Mouse (Mus musculus) heart, postnatal 0 days (tissue): Measurements from ENCODE around the gene Actr1a. TPM values are rescaled to one million over a fixed set of nuclear protein-coding genes. Genes with fewer than 3 reads are reported as not detected.

Experiments used
- ATAC-seq: fragments of 200-750 bp; cut with Nextera tagmentation; 2 replicates; pipeline ENCODE4 v1.8.0; 2017; ENCODE audit warnings: low read depth, moderate number of reproducible peaks, moderate library complexity; ENCODE audit not compliant: insufficient read depth
- DNase-seq: peaks from one replicate; pipeline ENCODE4 v3.0.0-alpha.2; 2016; ENCODE audit warnings: low spot score
- H3K27ac ChIP-seq: fragments of 300-500 bp; sonication (generic); 2 replicates; pipeline ENCODE4 v1.5.1; 2014; ENCODE audit warnings: low read depth, mild to moderate bottlenecking
- H3K27me3 ChIP-seq: fragments of 300-500 bp; sonication (generic); 2 replicates; pipeline ENCODE4 v1.6.1; 2014; ENCODE audit warnings: low read length, mixed read lengths; ENCODE audit not compliant: control insufficient read depth, insufficient read depth
- H3K36me3 ChIP-seq: fragments of 300-500 bp; sonication (generic); replicated peaks from 2 replicates; pipeline ENCODE4 v1.6.1; 2014; ENCODE audit warnings: low read length, mixed read lengths; ENCODE audit not compliant: control insufficient read depth, insufficient read depth
- H3K4me1 ChIP-seq: fragments of 300-500 bp; sonication (generic); 2 replicates; pipeline ENCODE4 v1.6.1; 2014; ENCODE audit warnings: antibody characterized with exemption; ENCODE audit not compliant: control insufficient read depth, insufficient read depth
- H3K4me2 ChIP-seq: fragments of 300-500 bp; sonication (generic); 2 replicates; pipeline ENCODE4 v1.6.1; 2014; ENCODE audit warnings: low read depth, mild to moderate bottlenecking, low read length, moderate library complexity
- H3K4me3 ChIP-seq: fragments of 300-500 bp; sonication (generic); 2 replicates; pipeline ENCODE4 v1.5.1; 2014; ENCODE audit warnings: low read depth, low read length
- H3K9ac ChIP-seq: fragments of 300-500 bp; sonication (generic); replicated peaks from 2 replicates; pipeline ENCODE4 v1.6.1; 2014; ENCODE audit warnings: low read depth, low read length, mixed read lengths
- H3K9me3 ChIP-seq: fragments of 300-500 bp; sonication (generic); replicated peaks from 2 replicates; pipeline ENCODE4 v1.6.1; 2016; ENCODE audit warnings: low read length; ENCODE audit not compliant: control insufficient read depth
- CTCF ChIP-seq: IDR thresholded peaks from 2 replicates; pipeline ENCODE4 v1.5.1; 2016; ENCODE audit warnings: antibody characterized with exemption, control low read depth, low read depth
- EP300 ChIP-seq: IDR thresholded peaks from 2 replicates; pipeline ENCODE4 v1.6.1; 2016; ENCODE audit warnings: antibody characterized with exemption, low read depth
- WGBS: fragments of 180-500 bp; shearing (Covaris S2); extraction: QIAGEN DNeasy Blood & Tissue Kit; methylation state at CpG from one replicate; pipeline ENCODE4 v1.1.7; 2014; 5-methylcytosine and 5-hydroxymethylcytosine counted together
- polyA plus RNA-seq: library from polyadenylated mRNA; unstranded; fragments of >200 nt; fragmentation: Nextera tagmentation; extraction: Ambion mirVana; gene quantifications from 2 replicates; pipeline ENCODE4 v1.2.1, GENCODE M21; 2015
- total RNA-seq: library from RNA; depleted of rRNA; stranded (reverse); fragments of >200 nt; gene quantifications from 2 replicates; pipeline ENCODE4 v1.2.3, GENCODE M21; 2014; ENCODE audit warnings: low replicate concordance

Gene Actr1a
- total and polyA plus RNA-seq, 2 experiments from 2014 or later: 118 to 173 TPM

DNA sequence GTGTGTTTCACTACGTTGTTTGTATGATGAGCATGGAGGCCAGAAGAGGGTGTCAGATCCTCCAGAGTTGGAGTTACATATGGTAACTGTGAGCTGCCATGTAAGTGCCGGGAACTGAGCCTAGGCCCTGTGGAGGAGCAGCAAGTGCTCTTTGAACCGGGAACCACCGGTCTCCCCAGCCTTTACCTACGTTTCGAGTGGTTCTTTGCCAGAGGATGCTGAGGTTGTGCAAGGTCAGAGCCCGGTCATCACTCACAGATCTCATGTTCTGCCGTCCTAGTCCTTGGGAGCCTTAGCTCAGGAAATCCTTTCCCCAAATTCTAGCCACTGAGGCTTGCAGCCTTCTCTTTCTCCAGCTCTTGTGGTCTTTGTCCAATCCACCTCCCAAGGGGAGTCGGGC, 38.6 kb upstream of the Actr1a start:
- WGBS: 80% methylated on average over 9 of the region's 9 CpGs

DNA sequence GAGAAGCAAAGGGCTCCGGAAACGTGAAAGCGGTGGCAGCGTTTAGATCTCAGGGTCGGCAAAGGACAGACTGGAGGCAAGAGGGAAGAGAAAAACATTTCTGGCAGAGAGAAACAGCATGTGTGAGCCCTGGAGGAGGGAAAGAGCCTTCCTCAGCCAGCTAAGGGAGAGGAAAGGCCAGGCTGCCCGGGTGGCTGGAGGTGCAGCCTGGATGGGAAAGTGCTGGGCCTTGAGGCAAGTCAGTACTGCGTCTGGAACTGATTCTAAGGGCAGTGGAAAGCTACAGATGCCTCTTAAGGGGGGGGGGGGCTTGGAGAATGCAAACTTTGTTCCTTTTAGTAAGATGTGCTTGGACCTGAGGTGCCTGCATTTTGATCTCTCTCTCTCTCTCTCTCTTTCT, 38.2 kb upstream of the Actr1a start:
- no peaks in the 10 kb centered on the region for H3K4me1 ChIP-seq
- peaks cover 1% of the 10 kb centered on the region; the same call in 1 of the 2 replicates for H3K36me3 ChIP-seq
- no peak for ATAC-seq
- H3K4me2 ChIP-seq: no peak overlapping the region
- H3K4me3 ChIP-seq: no peak overlapping the region
- no peaks in the 10 kb centered on the region for H3K9me3 ChIP-seq
- TF ChIP-seq CTCF: no peak
- TF ChIP-seq EP300: no peak
- no peak for DNase-seq
- 75% methylated on average over 7 of the region's 7 CpGs for WGBS
- no peak overlapping the region for H3K9ac ChIP-seq
- no peak overlapping the region for H3K27ac ChIP-seq
- H3K27me3 ChIP-seq: no peaks in the 10 kb centered on the region

More for the DNA sequence above, 38.6 kb upstream of the Actr1a start:
- H3K9me3 ChIP-seq: no peaks in the 10 kb centered on the region
- no peak overlapping the region for H3K4me3 ChIP-seq
- TF ChIP-seq CTCF (no peak), EP300 (no peak)
- H3K4me1 ChIP-seq: no peaks in the 10 kb centered on the region
- H3K27me3 ChIP-seq: no peaks in the 10 kb centered on the region
- no peak overlapping the region for H3K27ac ChIP-seq
- no peak overlapping the region for H3K9ac ChIP-seq
- DNase-seq (no peak), ATAC-seq (no peak)
- H3K4me2 ChIP-seq: no peak overlapping the region
- no peaks in the 10 kb centered on the region for H3K36me3 ChIP-seq

DNA sequence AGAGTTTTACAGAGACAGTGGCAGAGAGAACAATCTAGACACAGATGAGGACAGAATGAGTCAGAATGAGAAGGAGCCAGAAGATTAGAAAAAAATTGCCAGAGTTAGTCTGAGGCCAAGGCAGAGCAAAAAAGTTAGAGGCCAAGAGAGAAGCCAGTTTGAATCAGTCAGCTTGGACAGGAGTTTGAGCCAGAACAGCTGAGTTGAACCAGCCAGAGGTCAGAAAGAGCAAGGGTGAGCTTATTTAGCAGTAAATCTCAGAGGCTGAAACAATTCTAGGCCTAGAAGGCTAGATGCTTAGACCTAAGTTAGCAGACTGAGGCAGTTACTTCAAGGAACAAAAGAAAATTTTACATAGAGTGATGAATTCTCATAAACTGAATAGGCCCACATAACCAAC, 33.7 kb upstream of the Actr1a start:
- no peak for TF ChIP-seq EP300
- TF ChIP-seq CTCF: no peak
- Histone ChIP-seq H3K9me3 (no peaks in the 10 kb centered on the region), H3K9ac (no peak overlapping the region), H3K4me3 (no peak overlapping the region), H3K27ac (no peak overlapping the region), H3K27me3 (no peaks in the 10 kb centered on the region), H3K36me3 (peaks cover 10% of the 10 kb centered on the region; the same call in 1 of the 2 replicates), H3K4me1 (no peaks in the 10 kb centered on the region), H3K4me2 (no peak overlapping the region)
- DNase-seq (no peak), ATAC-seq (no peak)

DNA sequence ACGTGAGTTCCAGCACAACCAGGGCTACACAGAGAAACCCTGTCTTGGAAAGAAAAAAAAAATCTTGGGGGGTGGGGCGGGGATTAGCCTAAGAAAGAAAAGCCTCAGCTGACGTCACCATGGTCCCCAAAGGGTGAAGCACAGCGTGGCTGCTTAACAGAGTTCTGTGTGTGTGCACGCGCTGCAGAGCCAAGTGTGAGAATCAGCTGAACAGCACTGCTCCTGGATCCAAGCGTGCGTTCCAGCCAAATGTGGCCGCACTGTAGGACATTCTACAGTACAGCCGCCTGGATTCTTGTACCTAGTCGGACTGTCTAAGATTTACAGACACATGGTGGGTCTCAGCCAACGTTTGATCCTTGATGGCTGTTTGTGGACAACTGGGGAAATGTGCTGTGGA, 30.9 kb upstream of the Actr1a start:
- DNase-seq (no peak), ATAC-seq (no peak)
- TF ChIP-seq CTCF (no peak), EP300 (no peak)

DNA sequence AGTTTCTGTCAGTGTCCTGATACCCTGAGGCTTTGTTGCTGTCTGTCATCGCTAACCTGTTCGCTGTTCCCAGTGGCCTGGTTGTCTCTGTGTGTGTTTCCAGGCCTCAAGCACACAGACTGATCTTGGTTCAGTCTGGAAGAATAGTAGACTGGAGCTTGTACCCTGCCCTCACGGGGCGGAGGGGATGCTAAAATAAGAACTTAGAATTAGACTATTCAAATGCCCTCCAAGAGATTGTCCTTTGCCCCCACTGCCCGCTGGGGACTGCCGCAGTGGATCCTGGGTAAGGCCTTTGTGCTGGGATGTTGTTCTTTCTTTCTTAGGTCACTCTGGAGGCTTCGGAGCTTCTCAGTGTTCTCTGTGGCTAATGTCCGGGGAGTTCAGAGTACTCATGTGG, 29.7 kb upstream of the Actr1a start:
- ATAC-seq: no peak
- H3K9me3 ChIP-seq: no peaks in the 10 kb centered on the region
- DNase-seq: no peak
- TF ChIP-seq EP300: no peak
- TF ChIP-seq CTCF: no peak
- H3K4me1 ChIP-seq: no peaks in the 10 kb centered on the region
- H3K36me3 ChIP-seq: peaks cover 10% of the 10 kb centered on the region; the same call in 1 of the 2 replicates
- H3K9ac ChIP-seq: no peak overlapping the region
- no peaks in the 10 kb centered on the region for H3K27me3 ChIP-seq
- H3K4me2 ChIP-seq: no peak overlapping the region
- 70% methylated on average over 8 of the region's 8 CpGs for WGBS
- H3K4me3 ChIP-seq: no peak overlapping the region
- H3K27ac ChIP-seq: 0 out of 2 replicates have a peak overlapping the region, but pooled peaks have one; percentile 22

More for the DNA sequence above, 30.9 kb upstream of the Actr1a start:
- Histone ChIP-seq H3K9ac (no peak overlapping the region), H3K9me3 (no peaks in the 10 kb centered on the region), H3K27ac (no peak overlapping the region), H3K4me3 (no peak overlapping the region), H3K4me1 (no peaks in the 10 kb centered on the region), H3K4me2 (no peak overlapping the region), H3K27me3 (no peaks in the 10 kb centered on the region), H3K36me3 (peaks cover 10% of the 10 kb centered on the region; the same call in 1 of the 2 replicates)
- 74% methylated on average over 12 of the region's 12 CpGs for WGBS
